Mouse (Mus musculus) CD4-positive, CD25-positive, alpha-beta regulatory T cell, adult 4 months (primary cell): ENCODE data around the gene Armh3. TPM values are rescaled to one million over a fixed set of nuclear protein-coding genes. Genes with fewer than 3 reads are reported as not detected.

Experiments
- ATAC-seq: one replicate; pipeline ENCODE4 v1.8.0; 2017
- polyA plus RNA-seq, 2 experiments: library from polyadenylated mRNA; unstranded; fragments of 100-300 nt; shearing (Covaris generic); gene quantifications; one replicate each; pipeline ENCODE4 v1.2.1; 2017

The Armh3 gene
- polyA plus RNA-seq, 2 experiments from 2014 or later: 9.1 to 12.8 TPM

DNA sequence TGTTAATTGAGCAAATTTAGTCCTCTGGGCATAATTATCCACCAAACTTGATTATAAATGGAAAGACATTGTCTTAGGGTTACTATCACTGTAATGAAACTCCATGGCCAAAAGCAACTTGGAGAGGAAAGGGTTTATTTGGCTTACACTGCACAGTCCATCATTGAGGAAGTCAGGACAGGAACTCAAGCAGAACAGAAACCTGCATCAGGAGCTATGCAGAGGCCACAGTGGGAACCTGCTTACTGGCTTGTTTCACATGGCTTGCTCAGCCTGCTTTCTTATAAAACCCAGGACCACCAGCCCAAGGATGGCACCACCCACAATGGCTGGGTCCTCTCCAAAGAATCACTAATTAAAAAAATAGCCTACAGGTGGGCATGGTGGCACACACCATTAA is 13.9 kb downstream of the Armh3 start:
- ATAC-seq: no peak

DNA sequence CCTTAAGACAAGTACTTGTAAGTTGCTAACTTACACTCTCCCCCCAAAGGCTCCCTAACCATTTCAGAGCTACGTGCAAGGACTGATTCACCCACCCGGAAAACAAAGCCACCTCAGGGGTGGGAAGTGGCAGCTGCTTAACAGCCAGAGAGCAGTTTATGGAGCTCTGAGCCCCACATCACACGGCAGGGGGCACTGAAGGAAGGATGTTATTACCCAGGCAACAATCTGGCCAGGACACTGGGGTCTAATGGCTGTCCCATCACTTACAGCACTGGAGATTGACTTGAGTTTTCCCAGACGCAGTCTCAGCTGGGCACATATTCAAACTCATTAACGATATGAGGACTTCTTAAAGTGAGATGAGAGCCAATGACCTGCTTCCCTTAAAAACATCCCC is 37.5 kb downstream of the Armh3 start:
- ATAC-seq: no peak

DNA sequence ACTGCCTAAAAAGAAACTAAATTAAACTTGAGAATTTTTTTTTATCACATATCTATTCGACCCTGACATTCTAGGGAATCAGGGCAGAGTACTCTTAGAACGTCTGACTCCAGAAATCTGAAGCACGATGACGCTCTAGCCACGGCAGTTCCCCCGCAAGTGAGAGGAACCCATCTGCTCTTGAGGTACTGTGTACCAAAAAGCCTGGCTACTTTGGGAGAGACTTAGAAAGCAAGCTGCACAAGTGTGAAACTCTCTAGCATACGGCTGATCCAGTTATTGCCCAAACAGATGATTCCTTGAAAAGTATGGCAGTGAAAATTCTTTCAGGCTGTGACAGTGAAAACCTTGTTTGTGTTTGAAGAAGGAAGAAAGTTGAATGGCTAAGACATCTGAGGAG is 41.6 kb downstream of the Armh3 start:
- ATAC-seq: no peak

DNA sequence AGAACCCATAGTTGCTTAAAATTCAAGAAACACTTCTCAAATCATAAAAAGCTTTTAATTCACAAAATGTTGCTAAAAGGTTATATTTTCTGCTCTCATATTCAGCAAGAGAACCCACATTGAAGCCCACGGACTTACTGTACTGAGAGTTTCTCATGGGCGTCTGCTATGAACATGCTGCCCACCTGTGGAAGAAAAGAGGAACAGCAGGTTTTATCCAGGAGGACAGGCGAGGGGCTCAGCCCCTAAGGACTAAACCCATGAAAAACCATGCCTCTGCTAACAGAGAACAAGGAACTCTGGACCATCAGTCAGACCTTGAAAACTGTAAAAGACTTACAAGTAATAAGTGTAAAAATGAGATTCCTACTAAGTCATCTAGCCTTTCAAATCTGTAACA is 45.0 kb downstream of the Armh3 start:
- no peak for ATAC-seq

DNA sequence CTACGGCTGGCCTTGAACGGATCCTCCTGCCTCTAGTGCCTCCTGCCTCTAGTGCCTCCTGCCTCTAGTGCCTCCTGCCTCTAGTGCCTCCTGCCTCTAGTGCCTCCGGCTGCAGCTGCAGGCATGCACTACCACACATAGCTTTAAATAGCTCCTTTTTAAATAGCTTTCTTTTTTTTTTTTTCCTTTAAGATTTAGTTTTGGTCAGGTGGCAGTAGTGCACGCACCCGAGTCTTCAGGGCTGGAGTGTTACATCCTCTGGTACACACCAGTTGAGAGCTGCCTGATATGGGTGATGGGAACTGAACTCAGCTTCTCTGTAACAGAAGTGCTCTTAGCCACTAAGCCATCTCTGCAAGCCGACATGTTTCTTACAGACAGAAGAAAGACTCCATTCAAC is 49.1 kb downstream of the Armh3 start:
- no peak for ATAC-seq

DNA sequence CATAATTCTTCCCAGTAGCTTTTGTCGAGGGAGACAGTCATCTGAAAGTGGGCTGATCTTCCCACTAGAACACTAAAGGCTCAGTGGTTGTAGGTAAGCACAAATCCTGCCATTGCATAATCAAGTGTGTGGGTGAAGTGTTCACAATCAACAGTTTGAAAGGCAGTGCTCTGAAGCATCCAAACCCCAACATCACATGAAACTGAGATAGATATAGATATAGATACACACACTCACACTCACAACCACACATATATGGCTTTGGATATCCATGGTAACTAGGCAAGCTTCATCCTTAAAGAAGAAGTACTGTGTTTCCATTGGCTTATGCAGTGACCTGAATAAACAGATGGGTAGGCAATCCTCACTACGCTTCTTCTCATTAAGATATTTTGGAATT is 50.5 kb downstream of the Armh3 start:
- no peak for ATAC-seq

DNA sequence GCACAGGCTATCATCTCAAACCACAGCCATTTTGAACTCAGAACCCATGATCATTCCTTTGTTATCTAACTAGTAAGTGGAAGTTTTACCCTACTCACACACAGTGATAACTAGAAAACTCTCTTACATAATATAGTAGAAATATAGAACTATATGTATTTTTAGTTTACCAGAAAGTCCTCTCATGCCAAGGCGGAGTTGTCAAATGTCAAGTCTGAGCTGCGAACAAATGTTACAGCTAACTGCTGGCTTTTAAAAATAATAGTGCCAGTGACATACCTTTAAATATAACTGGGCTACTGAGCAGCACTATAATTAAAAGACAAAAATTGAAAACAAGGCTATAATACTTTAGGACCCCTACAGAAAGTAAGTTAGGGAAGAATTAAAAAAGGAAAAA is 51.0 kb downstream of the Armh3 start:
- no peak for ATAC-seq

DNA sequence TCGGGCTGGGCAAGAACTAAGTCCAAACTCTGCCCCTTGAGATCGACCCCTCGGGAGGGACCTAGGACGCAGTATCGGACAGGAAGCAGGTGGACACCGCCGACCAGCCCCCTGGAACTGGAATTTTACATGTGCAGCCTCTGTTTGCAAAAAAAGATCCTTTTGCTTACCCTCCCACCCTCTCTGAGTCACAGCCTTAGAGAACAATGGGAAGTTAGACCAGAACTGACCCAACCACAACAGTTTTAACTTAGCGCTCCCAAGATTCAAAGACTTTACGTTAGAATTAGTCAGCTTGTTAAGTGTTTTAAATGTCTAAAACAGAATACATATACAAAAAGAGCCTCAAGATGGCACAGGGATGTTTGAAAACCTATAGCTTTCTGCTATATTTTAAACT is 51.7 kb downstream of the Armh3 start:
- ATAC-seq: no peak

DNA sequence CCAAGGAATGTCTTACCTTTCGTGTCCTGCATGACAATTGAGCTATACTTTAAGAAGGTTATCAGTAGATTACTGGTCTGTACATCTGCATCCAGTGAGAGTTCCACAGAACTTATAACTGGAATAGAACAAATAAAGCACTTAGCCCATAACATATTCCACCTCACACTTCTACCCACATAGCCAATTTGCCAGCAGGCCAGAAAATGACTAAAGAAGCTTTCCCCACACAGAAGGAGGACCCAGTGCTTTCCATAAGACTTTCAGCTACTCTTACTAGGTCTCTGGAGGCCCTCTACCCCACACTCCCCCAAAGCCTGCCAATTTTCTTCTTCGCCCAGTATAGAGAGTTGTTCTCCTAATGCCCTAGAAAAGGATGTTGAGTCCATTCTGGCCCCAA is 52.3 kb downstream of the Armh3 start:
- no peak for ATAC-seq

DNA sequence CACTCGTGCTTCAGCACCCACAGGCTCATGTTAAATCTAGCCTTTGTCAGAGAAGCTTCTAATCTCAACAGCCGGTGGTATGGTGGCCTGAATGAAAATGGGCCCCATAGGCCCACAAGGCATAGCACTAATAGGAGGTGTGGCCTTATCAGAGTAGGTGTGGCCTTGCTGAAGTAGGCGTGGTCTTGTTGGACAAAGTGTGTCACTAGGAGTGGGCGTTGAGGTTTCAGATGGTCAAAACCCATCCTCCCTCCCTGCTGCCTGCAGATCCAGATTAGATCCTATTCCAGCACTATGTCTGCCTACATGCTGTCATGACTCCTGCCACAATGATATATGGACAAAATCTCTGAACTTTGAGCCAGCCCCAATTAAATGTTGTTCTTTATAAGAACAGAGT is 54.5 kb downstream of the Armh3 start:
- no peak for ATAC-seq

DNA sequence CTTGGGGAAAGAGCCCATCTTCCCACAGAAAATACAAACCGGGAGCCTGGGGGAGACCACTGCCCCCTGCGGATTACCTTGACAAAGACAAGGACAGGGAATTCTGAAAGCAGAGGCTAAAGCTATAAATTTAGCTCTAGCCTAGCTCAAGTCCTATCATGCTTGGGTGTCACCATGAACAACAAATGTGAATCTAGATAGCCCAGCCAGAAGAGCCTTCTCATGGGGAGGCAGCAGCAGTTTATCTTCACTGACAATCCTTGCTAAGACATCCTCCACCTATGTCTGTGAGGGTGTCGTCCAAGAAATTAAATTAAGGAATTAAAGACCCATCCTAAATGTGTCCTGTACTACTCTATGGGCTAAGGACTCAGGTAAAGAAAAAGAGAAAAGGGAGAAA is 60.2 kb downstream of the Armh3 start:
- ATAC-seq: no peak

DNA sequence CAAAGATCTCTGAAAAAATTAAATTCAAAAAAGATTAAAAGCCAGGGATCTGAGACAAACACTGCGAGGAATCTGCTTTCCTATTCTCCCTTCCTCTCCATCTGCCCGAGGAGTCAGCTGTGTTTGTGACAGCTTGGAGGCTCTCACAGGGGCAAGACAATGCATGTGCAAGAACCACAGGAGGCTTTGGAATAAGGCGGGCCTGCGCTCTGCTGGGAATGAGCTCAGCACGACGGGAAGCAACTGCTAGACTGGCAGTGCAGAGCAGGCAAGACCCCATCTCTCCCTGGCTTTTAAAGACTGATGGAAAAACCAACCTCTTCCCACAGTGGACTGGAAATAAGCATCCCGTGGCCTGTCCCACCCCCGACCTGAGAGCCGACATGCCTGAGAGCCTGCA is 60.8 kb downstream of the Armh3 start:
- no peak for ATAC-seq

DNA sequence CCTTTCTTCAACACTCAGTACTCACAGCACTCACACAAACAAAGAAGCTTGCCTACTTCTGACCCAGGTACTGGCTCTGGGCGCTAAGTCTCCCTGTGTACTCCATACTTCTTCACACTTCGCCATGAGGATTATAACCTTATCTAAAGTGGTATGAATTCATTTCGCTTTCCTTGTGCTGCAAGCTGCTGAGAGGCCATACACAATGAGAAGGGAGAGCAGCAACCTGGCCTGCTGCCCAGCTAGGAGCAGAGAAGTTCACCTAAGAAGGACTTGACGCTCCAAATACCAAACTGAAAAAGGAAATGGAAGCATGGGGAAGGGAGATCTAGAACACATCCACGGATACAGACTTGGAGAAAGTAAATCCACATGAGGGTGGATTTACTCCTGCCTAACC is 71.1 kb downstream of the Armh3 start:
- no peak for ATAC-seq

DNA sequence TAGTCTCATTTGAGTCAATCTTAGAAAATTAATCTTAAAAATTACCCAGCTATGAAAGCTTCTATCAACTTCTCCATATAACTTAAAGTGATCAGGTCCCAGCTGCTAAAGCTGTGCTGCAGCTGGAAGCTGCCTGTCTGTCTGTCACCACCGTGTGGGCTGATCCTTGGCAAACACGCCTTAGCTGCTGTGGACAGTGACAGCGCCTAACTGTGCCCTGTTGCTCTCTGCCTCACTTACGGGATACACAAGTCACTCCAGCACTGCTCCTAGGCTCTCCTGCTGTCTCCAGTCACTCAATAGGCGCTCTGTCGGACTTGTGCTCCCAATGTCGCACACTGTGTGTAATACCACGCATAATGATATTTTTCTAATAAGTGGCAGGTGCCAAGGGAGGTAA is 71.9 kb downstream of the Armh3 start:
- no peak for ATAC-seq

DNA sequence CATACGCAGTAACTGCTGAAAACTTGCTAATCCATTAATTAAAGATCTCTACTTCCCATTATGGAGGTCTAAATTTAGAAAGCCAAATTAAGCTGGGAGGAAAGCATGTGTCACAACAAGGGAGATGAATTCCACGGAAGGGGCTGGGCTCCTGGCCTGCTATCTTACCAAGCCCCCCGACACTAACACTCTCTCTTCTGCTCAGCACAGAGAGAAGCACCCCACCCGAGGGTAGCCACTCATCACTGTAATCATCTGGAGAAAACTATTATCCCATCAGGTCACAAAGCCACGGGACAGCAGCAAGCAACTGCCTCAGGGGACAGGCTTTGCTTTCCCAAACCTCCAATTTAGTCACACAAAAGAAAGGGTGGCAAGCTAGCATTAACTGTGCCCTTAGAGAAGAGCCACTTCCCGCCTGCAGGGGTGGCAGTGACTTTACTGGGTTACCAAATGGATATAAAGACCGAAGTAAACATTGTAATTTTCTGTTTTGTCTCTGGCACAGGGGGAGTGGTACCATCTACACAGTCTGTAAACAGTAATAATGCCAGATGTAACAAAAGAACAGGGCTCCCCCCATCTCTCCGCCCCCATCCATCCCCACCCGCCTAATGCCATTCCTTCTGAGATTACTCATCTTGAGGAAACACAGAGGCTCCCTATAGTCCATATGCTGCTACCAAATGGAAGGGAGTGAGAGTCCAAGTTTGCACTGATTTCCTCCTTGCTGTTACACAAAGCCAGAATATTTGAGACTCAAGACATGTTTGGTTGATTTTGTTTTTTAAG is 77.8 kb downstream of the Armh3 start:
- no peak for ATAC-seq

DNA sequence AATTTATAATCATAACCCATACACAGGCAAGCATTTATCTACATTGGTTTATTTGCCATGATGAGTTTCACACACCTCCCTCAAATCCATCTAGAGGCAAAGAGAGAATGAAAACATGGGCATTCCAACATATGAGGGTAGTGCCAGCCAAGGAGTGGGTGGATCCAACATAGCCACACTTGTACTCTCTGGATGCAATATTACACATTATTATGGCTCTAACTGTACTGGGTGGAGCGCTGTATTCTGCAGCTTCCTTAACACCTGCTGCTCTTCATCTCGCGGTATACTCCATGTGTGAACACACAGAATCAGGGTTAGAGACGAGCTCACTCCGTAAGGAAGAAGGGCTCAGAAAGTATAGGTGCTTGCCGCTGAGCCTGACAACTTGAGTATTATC is 79.9 kb downstream of the Armh3 start:
- no peak for ATAC-seq

DNA sequence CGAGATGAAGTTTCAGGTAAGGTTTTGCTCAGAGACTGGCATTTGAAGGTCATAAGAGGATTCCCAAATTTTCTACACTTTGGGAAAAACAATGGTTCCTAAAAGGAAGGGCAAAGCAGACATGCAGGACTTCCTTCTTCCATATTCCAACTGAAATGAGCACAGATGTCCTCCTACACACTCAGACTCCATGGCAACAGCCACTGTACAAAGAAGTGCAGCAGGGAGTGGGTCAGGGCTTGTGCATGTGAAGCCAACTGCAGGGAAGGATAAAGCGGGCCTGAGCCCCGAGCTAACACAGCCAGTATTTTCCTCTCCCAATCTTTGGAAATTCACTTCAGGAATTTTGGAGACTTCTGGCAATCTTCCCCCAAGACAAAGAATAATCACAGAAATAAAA is 80.4 kb downstream of the Armh3 start:
- ATAC-seq: no peak

DNA sequence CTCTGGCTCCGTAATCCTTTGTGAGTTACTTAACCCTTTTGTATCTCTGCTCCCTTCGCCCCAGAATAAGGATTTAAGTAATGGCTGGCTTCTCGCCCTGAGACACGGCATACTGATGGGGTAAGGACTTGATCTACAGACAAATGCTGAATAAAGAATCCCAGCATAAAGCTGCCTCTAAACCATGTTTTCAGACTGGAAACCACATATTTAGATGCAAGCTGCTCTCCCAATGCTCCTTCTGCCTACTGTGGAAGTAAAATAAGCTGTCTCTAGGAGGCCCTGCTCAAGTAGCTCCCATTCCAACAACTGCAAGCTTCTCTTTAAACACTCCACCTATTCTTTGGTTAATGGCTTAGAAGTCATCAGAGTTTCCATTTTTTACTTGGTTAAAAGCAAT is 81.8 kb downstream of the Armh3 start:
- ATAC-seq: no peak

DNA sequence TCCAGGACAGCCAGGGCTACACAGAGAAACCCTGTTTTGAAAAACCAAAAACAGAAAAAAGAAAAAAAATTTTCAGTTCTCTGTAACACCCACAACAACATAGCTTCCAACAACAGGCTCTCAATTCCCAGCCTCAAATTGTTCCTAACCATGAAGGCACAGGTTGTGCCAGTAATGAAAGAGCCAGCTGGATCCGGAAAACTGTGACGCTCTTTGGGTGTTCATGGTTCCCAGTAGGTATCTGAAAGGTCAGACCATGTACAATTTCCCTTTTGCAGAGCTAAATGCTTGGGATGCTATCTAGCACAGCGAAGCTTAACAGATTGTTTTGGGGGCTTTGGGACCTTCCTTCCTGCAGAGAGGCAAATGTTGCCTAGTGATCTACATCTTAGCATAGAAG is 82.3 kb downstream of the Armh3 start:
- no peak for ATAC-seq

DNA sequence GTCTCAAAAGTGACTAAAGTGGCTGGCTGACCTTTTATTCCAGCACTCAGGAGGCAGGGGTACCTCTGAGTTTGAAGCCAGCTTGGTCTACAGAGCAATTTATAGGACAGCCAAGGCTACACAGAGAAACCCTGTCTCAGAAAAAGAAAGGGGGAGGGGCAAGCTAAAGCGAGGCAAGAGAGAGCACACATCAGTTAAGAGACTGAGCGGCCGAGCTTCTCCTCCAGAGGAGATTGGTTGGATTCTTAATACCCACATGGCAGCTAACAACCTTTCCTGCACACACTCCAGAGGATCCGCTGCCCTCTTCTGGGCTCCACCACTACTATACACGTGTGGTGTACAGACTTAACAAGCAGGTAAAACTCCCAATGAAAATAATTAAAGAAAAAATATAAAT is 85.3 kb downstream of the Armh3 start:
- no peak for ATAC-seq

DNA sequence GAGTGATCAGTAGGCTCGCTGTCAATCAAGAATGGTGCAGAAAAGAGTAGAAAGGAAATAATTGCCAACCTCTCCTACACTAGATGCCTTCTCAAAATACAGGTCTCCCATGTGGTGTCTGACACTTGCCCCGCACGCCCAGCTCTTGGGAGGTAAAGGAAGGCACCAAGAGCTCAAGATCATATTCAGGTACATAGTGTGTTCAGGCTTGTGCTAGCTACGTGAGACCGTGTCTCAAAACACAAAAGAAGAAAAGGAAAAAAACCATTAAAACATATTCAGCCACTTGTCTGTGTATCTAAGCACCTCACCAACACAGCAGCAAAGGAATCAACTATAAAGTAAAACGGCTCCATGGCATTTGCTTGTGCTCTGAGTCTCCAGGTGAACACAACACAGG is 85.9 kb downstream of the Armh3 start:
- no peak for ATAC-seq

DNA sequence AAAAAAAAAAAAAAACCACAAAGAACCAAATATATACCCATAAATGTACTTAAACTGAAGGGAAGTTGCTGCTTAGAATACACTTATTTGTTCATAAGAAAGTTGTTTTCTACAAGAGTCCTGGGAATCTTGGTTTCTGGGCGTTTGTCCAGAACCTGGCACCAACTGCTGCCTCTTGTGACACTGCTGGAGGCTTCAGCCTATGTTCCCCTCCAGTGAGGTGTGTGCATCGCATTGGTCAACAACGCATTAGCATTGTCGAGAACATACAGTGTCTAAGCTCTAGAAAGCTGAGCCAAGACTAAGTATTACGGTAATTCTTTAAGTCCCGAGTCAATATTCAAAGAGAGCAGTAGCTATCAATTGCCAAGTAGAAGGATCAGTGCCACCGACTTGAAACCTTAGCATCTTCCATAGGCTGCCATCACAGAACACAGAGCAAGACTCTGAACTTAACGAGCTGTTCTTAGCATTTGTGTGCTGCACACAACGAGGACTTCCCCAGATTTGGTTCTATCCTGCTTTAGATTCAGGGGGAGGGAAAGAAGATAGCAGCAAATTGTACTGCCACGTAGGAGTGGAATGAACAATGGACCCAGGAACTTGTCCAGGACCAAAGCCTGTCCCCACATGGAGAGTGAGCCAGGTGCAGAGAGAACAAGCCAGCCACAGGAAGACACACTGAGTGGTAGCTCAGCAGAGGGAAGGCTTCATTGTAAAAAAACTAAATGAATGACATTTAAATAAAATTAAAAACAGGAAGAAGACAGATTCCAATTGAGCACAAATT is 86.9 kb downstream of the Armh3 start:
- no peak for ATAC-seq

DNA sequence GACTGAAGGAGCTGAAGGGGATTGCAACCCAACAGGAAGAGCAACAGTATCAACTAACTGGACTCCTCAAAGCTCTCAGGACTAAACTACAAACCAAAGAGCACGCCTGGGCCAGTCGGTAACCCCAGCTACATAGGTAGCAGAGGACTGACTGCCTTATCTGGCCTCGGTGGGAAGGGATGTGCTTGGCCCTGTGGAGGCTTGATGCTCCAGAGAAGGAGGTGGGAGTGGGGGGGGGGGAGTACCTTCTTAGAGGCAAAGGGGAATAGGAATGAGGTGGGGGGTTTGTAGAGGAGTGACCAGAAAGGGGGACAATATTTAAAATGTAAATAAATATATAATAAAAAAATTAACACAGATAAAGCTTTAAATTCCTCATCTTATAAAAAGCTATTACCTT is 90.0 kb downstream of the Armh3 start:
- ATAC-seq: no peak

DNA sequence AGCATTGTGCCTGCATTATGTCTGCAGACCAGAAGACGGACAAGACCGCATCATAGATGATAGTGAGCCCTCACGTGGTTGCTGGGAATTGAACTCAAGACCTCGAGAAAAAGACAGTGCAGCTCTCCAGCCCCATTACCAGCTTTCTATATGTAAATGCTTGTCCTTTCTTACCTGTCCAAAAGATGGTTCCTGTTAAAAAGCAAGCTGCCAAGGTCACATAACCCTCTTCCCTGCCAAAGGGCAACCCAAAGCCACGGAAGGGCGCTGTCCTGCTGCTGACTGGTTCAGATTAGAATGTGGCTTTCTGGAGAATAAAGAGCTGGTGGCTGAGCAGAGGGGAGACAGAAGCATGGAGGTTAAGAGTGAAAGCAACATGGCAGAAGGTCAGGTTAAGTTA is 90.9 kb downstream of the Armh3 start:
- no peak for ATAC-seq

DNA sequence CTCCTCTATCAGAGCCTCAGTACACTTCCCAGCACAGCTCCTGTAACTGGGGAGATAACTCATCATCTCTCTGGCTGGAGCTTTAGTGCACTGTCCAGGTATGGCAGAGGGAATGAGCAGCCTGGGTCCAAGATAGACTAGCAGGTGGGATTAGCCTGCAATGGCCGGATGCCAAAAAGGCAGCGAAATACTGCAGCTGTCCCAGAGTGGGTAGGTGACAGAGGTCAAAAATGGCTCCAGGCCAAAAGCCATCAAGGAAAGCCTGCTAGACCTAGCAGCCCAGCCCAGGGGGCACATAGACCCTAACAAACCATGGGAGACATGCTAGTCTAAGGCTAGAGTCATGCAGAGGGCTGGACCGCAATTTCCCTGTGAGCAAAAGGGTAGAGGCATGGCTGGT is 94.4 kb downstream of the Armh3 start:
- no peak for ATAC-seq
